Mouse (Mus musculus) lung, postnatal 4 days (tissue): ENCODE data around the gene Kcnip1.
A peak's percentile ranks its signal among the peaks of the same experiment; 100 is the strongest.

Source experiments
- DNase-seq, 2 experiments: peaks; one replicate each; pipeline ENCODE4 v3.0.0; 2021

The Kcnip1 gene

GRCm38 (mm10) chr11:33821331-33821730, 171.6 kb downstream of the Kcnip1 start:
- no peak for DNase-seq

DNA sequence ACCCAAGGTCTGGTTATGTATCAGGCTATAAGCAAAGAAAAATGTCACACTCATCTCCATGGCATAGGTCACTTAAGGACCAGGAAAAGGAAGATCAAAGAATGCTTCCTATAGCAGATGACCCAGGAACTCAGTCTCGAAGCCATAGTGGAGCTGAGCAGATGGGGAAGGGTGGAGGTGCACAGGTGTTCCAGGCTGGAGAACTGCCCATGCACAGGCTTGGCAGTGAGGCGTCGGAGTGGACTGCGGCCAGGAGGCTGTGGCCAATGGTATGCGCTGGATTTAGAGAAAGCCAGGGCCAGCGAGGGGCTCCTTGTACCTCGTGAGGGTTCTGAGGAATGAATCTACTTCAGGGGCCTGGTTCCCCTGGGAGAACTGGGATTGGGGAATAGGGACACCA, 172.1 kb downstream of the Kcnip1 start:
- no peak for DNase-seq

GRCm38 (mm10) chr11:33818861-33819503, 174.0 kb downstream of the Kcnip1 start:
- DNase-seq = no peak

GRCm38 (mm10) chr11:33816020-33816419, 176.9 kb downstream of the Kcnip1 start:
- no peak for DNase-seq

DNA sequence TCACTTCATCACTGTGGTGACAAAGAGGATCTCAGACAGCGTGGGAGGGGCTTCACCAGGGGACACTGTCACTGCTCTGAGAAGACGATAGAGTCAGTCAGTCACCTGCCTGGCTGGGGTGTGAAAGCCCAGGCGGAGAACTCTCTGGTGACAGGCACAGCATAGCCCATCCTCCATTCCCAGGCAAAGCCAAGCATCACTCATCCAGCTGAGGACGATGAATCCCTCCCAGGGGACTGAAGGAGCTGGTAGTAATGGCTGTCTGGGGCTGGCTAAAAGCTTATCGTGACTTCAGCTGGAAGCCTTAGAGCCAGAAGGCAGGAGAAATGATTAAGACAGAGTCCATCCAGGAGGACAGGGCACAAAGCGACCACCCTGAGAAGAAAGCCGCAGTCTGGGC, 182.8 kb downstream of the Kcnip1 start:
- DNase-seq = no peak

DNA sequence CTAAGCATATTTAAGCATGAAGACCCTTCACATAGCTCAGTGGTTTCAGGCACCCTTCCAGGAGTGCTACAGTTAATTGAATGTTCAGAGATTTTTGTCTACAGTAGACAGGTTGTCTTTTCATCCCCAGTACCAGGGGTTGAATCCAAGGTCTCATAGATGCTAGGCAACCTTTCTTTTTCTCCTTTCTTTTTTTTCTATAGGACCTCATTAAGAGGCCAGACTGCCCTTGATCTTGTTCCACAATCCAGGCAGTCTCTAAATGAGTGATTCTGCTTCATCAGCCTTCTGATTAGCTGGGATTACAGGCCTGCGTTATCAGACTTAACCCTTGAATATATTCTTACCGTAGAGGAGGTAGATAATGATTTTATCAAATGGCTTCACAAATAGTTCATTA, 189.9 kb downstream of the Kcnip1 start:
- no peak for DNase-seq

DNA sequence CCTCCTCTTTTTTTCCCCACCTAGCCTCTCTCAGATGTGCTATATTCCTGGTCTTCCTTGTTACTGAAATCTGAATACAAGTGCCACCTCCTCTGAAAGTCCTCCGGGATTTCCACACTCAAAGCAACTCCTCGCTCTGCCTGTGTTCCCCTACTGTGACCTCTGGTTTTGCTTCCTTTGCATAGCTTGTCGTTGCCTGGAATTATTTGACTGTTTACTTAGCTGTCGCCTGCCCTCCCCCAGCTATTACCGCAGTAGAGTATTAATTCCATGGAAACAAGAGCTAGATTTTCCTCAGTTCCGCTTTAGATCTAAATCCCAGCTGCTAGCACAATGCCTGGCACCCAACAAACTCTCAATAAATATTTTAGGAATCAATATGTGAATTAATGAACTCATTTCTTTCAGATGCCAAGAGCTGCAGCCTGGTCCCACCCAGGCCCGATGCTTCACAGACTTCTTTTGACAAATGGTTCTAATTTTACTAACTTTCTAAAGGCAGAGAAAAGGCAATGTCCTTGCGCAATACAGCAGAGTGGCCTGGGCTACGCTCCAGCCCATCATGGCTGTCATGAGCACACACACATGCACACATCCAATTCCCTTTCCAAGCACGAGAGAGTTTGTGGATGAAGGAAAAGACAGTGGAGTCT, 192.4 kb downstream of the Kcnip1 start:
- DNase-seq = peak in 1 of 2 experiments; percentile 39

DNA sequence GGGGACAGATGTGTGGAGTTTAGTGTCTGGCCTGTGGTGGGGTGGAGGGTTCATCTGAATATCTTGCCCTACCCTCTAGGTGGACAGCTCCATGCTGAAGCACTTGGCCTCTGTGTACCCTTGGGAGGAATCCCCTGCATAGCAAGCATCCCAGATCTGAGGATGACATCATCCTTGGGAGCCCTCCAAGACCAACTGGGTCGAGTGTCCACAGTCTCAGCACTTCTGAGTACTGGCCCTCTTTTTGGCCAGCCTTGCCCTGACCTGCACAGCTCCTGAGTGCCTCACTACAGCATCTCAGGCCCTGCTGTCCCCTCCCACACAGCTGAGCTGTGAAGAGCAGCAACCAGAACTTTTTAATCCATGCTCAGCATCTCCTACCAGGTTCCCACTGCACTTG, 193.0 kb downstream of the Kcnip1 start:
- peak; percentile 17 to 28 for DNase-seq

DNA sequence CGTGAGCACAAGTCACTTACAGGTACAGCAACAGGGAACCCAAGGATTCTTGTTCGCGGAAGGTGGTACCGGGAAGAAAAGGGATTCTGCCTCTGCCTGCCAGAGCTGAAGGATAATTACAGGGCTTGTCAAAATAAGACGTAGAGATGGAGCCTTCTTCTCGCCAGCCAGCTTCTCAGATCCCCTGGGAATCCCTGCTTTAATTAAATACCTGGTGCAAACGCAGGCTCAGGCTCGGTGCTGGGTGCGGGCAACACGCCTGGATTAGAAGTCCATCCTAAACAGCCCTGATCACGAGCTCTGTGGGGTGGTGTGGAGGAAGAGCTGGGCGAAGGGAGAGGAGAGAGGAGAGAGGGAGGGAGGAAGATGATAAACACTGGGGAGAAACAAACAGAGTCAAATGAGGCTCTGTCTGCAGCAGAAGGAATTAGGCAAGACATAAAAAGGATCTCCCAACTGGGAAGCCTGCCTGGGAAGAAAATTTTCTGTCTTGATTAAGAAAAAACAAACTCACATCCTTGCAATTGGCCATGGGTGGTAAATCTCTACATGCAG, 194.8 kb downstream of the Kcnip1 start:
- no peak for DNase-seq

GRCm38 (mm10) chr11:33787362-33787761, 205.6 kb downstream of the Kcnip1 start:
- DNase-seq = peak in 1 of 2 experiments; percentile 48

- no peak for DNase-seq
Observed at GRCm38 (mm10) chr11:33786572-33786971, 206.4 kb downstream of the Kcnip1 start.

GRCm38 (mm10) chr11:33781561-33781971, 211.4 kb downstream of the Kcnip1 start:
- no peak for DNase-seq

- DNase-seq = no peak
Observed at GRCm38 (mm10) chr11:33780263-33780662, 212.7 kb downstream of the Kcnip1 start.

DNA sequence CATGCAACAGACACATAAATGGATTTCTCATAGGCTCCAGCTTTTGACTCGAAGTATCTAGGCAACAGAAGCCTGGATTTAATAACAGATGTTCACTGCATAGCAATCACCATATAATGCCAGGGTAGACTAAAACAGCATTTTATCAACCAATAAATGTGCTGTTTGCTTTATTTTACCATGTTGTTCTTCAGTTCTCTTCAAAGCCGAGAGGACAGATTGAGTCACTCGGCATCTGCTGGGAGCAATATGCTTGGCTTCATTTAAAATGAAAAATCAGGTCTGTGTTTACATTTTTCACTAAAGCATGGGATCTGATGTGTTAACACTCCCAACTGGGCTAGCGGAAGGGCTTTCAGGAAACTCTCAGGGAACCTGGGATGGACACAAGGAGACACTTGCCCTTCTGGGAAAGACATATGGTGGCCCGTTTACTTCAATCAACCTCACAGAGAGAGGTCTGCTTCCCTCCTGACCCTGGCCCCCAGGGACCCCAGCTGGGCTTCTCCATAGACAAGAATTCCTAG, 220.3 kb downstream of the Kcnip1 start:
- no peak for DNase-seq

DNA sequence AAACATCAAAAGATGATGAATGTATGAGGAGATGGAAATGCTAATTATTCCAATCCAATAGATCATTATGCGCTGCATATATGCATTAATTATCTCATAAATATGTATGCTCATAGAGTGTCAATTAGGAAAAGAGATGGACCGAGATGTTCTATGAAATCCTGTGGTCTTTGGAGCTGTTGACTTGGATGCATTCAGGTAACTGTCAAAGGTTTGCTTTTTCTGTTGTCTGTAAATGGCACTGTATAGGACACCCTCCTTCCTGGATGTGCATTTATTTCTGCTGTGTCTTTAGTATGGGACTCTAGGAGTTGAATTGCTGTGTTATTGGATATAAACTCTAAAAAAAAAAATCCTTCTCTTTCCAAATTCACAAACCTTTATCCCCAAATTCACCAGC, 220.9 kb downstream of the Kcnip1 start:
- no peak for DNase-seq

- DNase-seq = no peak
Observed at GRCm38 (mm10) chr11:33766976-33767938, 225.7 kb downstream of the Kcnip1 start.

DNA sequence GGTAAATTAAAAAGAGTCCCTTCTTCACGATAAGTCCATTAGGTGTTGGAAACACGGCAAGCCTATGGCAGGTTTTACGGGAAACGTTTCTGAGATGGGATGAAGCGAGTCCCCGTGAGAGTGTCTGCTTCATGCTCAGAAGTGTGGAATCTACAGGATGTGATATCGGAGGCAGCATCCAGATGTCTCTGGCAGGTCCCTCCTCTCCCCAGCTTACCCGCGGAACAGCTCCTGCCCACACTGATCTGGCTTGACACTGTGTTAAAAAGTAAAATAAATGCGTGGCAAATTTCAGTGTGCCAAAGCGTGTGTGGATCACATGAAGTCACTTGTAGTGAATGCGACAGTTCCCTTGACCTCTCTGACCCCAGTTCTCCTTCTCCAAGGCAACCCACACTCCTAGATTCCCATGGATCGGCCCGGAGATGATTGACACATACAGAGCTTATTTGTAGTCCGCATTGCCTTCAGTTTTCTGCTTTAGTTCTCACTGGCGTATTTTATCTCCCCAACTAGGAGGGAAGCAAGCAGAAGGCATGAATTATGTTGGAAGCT, 231.7 kb downstream of the Kcnip1 start:
- DNase-seq = no peak

GRCm38 (mm10) chr11:33756624-33757023, 236.3 kb downstream of the Kcnip1 start:
- no peak for DNase-seq

GRCm38 (mm10) chr11:33752431-33752873, 240.5 kb downstream of the Kcnip1 start:
- DNase-seq = no peak

- DNase-seq = no peak
Observed at GRCm38 (mm10) chr11:33751503-33751902, 241.4 kb downstream of the Kcnip1 start.

GRCm38 (mm10) chr11:33749979-33750378, 243.0 kb downstream of the Kcnip1 start:
- peak in 1 of 2 experiments; percentile 25 for DNase-seq

GRCm38 (mm10) chr11:33749408-33749807, 243.5 kb downstream of the Kcnip1 start:
- peak in 1 of 2 experiments; percentile 18 for DNase-seq
